Mouse (Mus musculus): ENCODE data around the gene Trir.

GRCm38 (mm10) chr8:85027922-85028321 lies 1.3 kb downstream of the Trir start:
- no peak for TF ChIP-seq CTCF (conservative IDR thresholded peaks at IDR 0.05; ENCODE audit: insufficient read depth, insufficient read length, low read depth, low read length)
- TF ChIP-seq POLR2A (IDR thresholded peaks at IDR 0.05; ENCODE audit: low read depth, low read length): no peak
